Mouse (Mus musculus) left cerebral cortex, adult 8-10 months (tissue): ENCODE measurements around the gene Ufsp1. TPM values are rescaled to one million over a fixed set of nuclear protein-coding genes. Genes with fewer than 3 reads are reported as not detected.

Source experiments
- DNase-seq, 2 experiments: peaks; one replicate each; pipeline ENCODE4 v3.0.0; 2022; ENCODE audit warnings: low spot score in 2 of 2
- microRNA-seq, 2 experiments: library from miRNA; unstranded; fragments of <30 nt; microRNA quantifications; one replicate each; pipeline ENCODE4 v1.2.0; 2022
- total RNA-seq, 4 experiments: library from RNA; stranded (reverse); gene quantifications; 2 replicates each; pipeline ENCODE4 v1.2.4; 2022

The Ufsp1 gene
- total RNA-seq, 4 experiments from 2014 or later, result 14.0 to 16.8 (median 16.1) TPM

DNA sequence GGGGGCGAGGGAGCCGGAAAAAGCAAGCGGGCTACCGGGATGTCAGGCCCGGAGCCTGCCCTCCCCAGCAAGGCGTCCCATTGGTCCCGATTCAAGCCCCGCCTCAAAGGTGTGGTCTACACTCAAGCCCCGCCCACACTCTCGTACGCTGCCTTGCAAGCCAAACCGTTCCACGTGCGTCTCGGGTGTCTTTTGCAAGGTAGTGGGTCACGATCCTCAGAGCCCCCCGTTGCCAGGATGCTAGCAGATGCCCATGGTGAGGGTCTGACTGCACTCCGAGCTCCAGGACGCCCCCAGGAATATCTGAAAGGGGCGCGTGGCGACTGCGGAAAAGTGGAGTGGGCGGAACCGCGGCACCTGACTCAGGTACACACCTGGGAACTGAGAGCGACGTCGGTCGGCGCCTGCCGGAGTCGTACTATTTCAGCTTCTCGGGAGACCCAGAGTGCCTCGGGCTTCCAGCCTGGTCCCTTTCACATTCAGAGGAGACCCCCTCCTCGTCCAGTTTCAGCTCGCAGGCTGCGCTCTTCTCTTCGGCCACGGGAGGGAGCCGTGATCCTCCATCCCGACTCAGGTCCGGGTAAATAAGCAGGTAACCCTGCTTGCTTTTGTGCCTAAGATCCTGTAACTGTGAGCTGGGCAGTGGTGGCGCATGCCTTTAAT lies 39.2 kb downstream of the Ufsp1 start, which contains the start of gene Slc12a9:
Gene Slc12a9 (minus strand): TSS at position 86 of the 663 bp plus-strand sequence.
- peak; percentile 80 to 92 for DNase-seq

DNA sequence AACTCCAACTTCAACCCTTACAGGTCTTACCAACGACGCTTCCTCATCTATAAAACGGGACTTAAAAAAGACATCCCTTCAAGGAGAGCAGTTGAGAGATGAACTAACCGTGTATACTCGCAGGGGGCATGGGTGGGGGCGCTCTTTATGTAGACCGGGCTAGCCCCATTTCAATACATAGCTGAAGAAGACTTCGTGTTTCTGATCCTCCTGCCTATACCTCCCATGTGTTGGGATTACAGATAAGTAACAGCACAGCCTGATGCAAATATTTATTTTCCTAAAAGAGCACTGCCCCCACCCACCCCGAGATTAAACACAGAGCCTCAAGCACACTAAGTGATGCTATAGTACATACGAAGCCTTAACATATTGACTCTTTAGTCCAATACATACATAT lies 39.9 kb downstream of the Ufsp1 start:
- no peak for DNase-seq

DNA sequence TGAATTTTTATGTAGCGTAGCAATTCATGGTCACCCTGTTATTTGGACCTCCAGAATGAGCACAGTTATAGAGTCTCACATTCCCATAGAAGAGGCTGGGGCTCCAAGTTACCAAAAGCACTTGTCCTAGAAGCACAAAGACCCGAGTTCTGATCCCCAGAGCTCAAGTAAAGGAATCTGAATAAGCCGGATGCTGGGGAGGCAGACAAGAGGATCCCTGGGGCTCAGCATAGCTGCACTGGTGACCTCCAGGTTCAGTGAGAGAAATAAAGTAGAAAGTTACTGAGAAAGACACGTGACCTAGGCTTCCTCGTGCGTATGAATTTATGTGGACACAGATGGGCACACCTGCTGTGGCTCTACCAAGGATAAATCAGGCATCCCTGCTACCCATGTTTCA lies 40.6 kb downstream of the Ufsp1 start:
- no peak for DNase-seq

DNA sequence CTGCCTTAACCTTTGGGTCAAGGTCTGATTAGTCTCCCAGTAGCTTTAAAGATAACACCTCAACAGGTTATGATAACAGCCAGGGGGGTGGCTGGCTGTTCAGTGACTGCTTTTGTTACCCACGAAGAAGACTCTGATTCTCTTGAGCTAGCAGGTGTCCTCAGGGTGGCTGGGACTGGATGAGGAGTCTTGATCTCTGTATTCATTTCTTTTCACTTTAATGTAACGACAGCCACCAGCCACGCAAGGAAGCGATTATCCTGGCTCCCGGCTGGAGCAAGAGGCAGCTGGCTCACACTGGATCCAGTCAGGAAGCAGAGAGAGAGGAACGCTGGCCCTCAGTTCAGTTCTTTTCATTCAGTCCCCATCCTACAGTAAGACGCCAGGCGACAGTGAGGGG lies 42.8 kb downstream of the Ufsp1 start:
- DNase-seq, result no peak

DNA sequence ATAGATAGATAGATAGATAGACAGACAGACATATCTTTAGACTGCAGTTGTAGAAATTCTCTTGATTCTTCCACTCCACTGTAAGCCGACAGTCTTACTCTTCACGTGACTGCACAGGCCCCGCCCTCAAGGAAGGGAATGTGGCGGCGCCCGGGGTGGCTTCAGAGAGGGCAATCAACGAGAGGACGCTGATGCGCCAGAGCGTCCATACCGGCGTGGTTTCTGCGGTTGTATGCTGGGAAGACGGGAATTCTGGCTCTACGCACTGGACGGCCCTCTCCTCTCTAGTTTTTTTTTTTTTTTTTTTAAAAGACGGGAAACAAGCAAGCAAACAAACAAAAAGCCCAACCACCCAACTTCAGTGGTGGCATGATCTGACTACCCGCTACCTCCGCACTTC lies 43.8 kb downstream of the Ufsp1 start:
- DNase-seq, result peak; percentile 62 to 88

DNA sequence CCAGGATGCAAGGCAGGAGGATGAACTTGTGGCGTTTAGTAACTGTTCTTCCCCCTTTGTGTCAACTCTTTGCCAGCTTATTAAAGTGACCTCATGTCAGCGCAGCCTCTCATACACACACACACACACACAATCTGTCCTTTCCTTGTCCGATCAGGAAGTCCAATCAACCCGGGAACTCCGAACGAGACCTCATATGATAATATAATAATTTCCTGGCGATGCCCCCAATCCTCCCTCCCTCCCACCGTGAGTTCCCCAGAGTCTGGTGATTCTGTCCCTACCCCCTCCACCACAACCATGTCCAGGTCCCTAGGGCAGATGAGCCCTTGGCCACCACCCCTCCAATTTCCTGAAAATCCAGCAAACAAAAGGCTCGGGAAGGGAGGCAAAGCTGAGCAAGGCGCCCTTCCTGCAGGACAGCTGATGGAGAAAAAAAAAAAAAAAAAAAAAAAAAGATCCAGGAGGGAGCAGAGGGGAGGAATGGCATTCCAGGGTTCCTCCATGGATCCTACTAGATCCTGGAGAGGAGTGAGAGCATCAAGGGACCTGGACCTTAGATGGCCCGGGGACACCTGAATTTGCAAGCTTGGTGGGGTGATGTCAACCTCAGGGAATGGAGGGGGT lies 44.3 kb downstream of the Ufsp1 start:
- DNase-seq, result no peak

DNA sequence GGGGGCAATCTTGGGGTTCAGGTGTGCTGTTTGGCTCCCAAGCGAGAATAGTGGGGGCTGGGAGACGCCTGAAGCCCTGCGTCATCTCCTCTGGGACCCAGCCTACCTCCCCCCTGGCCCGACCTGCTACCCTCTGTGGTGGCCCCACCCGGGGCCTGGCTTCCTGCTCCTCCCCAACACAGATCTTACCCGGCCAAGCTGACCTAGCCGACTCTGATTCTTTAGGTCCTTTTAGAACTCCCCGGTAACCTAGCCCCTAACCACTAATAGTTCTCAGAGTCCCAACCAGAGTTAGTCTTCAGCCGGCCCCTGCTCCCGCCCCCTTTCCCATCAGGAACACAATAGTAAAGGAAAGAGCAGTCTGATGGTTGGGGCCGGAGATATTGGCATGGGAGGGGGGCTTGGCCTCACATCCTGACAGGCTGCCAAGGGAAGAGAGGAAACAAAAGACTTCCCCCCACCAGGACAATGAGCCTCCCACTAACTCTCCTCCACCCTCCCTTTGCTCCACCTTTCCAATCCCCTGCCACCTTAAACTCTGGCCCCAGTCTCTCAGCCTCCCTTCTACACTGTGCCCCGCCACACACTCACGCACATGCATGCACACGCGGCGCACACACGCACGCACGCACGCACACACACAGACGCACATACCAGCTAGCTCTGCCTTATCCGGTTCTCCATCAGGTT lies 45.0 kb downstream of the Ufsp1 start:
- DNase-seq, result no peak

DNA sequence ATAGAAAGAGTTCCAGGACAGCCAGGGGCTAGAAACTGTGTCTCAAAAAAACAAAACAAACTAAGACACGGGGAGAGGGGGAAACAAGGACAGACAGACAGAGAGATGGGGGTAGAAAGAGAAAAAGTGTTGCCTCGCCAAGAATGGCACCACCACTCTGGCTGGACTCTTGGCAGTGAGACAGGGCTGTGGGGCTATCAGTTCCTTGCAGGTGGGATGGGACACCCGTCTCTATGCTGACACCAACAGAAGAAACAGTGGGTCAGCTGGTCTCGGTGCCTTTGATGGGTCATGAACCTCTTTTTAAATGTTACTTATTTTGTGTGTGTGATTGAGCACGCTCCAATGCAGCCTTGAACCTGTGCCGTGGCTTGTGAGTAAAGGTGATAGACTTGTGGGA lies 45.8 kb downstream of the Ufsp1 start:
- DNase-seq, result no peak

DNA sequence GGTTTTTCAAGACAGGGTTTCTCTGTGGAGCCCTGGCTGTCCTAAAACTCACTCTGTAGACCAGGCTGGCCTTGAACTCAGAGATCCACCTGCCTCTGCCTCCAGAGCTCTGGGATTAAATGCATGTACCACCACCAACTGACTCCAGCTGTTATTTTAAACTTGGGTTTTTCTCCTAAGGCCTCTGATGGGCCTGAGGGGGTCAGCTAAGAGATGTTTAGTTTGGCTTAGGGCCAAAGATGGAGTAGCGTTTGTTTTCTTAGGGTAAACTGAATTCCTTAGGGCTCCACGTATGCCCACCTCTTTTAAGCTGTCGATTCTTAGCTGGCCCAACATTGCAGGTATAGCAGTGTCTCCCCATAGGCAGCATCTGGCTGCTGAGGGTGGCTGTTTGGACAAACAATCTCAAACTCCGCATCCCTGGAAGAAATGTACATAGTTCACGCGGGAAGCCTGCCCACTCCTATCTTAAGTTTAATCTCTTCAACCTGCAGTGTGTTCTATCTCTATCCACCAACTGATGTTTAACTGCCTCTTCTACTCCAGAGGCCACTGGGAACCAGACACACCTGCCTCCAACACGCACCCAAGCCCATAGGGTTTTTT lies 48.1 kb downstream of the Ufsp1 start:
- DNase-seq, result no peak

DNA sequence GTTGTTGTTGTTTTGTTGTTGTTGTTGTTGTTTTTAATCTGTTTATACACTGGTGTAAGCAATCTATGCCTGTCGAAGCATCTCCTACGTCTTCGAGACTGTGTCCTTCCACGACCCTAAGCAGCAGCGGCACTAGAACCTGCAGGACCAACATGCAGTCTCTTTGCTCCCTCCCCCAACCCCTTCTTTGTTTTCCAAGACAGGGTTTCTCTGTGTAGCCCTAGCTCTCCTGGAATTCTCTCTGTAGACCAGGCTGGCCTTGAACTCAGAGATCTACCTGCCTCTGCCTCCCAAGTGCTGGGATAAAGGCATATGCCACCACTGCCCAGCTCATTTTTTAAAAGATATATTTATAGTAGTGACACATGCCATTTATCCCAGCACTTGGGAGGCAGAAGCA lies 49.0 kb downstream of the Ufsp1 start:
- DNase-seq, result no peak

DNA sequence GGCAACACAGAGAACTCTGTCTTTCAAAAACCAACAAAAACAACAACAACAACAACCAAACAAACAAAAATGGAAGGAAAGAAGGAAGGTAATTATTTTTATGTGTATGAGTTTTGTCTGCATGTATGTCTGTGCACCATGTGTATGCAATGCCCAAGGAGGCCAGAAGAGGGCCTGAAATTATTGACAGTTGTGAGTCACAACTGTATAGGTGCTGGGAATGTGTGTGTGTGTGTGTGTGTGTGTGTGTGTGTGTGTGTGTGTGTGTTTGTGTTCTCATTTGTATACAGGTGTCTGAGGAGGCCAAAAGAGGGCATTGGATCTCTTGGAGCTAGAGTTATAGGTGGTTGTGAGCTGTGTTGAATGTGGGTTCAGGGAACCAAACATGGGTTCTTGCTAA lies 49.4 kb downstream of the Ufsp1 start:
- no peak for DNase-seq

Small RNAs within 50 kb of the gene (microRNA-seq; reads per million reads assigned to microRNA genes)
- gene Mir7036 (1.3 to 1.5 reads per million in 2 experiments), gene Mir8116 (0 reads per million in 2 experiments)

Other genes starting within 250 kb of the Ufsp1 start
- 100 to 1,000 TPM; 318 to 379 (median 354) TPM for gene Ap1s1, start 248.5 kb upstream of the Ufsp1 start, total RNA-seq
- 1 to 10 TPM; 1.1 to 2.7 (median 1.9) TPM for gene Serpine1, start 222.4 kb upstream of the Ufsp1 start, total RNA-seq
- 1 to 10 TPM; 5.4 to 8.9 (median 7.4) TPM for gene Trim56, start 178.4 kb upstream of the Ufsp1 start, total RNA-seq
- gene Muc3, start 145.3 kb upstream of the Ufsp1 start, total RNA-seq, result not detected
- 1 to 10 TPM; 3.6 to 5.6 (median 4.5) TPM for gene Muc3a, start 82.2 kb upstream of the Ufsp1 start, total RNA-seq
- gene Ache, start 7.1 kb upstream of the Ufsp1 start, total RNA-seq, result 10 to 100 TPM; 67.5 to 73.8 (median 70.9) TPM
- gene Srrt, start 13.0 kb downstream of the Ufsp1 start, total RNA-seq, result 100 to 1,000 TPM; 164 to 219 (median 188) TPM
- 1 to 10 TPM; 3.9 to 7.6 (median 5.1) TPM for gene Trip6, start 19.8 kb downstream of the Ufsp1 start, total RNA-seq
- 10 to 100 TPM; 24.4 to 28.0 (median 26.5) TPM for gene Slc12a9, start 39.0 kb downstream of the Ufsp1 start, total RNA-seq
- gene Ephb4, start 55.5 kb downstream of the Ufsp1 start, total RNA-seq, result 1 to 10 TPM; 4.4 to 7.2 (median 5.2) TPM
- gene Zan, start 182.4 kb downstream of the Ufsp1 start, total RNA-seq, result under 1 TPM; 0.20 to 0.53 (median 0.29) TPM
- gene Pop7, start 207.9 kb downstream of the Ufsp1 start, total RNA-seq, result 10 to 100 TPM; 32.3 to 34.8 (median 32.8) TPM
- gene Gigyf1, start 223.9 kb downstream of the Ufsp1 start, total RNA-seq, result 10 to 100 TPM; 62.1 to 65.2 (median 63.5) TPM
- gene Epo, start 238.6 kb downstream of the Ufsp1 start, total RNA-seq, result not detected
- gene Gnb2, start 238.9 kb downstream of the Ufsp1 start, total RNA-seq, result 100 to 1,000 TPM; 654 to 672 (median 660) TPM